Mouse (Mus musculus) lung, postnatal 14 days (tissue): ENCODE measurements around the gene Rpl35a.
"Not testable (repeated sequence)": the region's sequence is repeated elsewhere in the genome, so short reads cannot be mapped to it uniquely, and the experiment has no call there.

ENCODE experiments used
- DNase-seq: peaks from one replicate; pipeline ENCODE4 v3.0.0; 2021

Rpl35a gene

GRCm38 (mm10) chr16:33058033-33058432 lies 1.8 kb downstream of the Rpl35a start:
- no peak for DNase-seq

GRCm38 (mm10) chr16:33058656-33059055 lies 2.4 kb downstream of the Rpl35a start:
- DNase-seq, result not testable (repeated sequence)

- no peak for DNase-seq
Measured at GRCm38 (mm10) chr16:33059471-33059870, 3.2 kb downstream of the Rpl35a start.

- no peak for DNase-seq
Measured at GRCm38 (mm10) chr16:33060926-33061325, 4.7 kb downstream of the Rpl35a start.

- DNase-seq, result no peak
Measured at GRCm38 (mm10) chr16:33061400-33061799, 5.1 kb downstream of the Rpl35a start.

- peak; percentile 88 for DNase-seq
Measured at GRCm38 (mm10) chr16:33062024-33062681, 5.9 kb downstream of the Rpl35a start, which contains the start of gene Lmln. Gene Lmln (plus strand): TSS chr16:33062521.

- peak; percentile 51 for DNase-seq
Measured at GRCm38 (mm10) chr16:33062682-33063131, 6.5 kb downstream of the Rpl35a start.

- DNase-seq, result no peak
Measured at GRCm38 (mm10) chr16:33063267-33063666, 7.0 kb downstream of the Rpl35a start.

- DNase-seq, result no peak
Measured at GRCm38 (mm10) chr16:33064636-33065035, 8.4 kb downstream of the Rpl35a start.

GRCm38 (mm10) chr16:33070928-33071327 lies 14.7 kb downstream of the Rpl35a start:
- DNase-seq, result no peak

- DNase-seq, result no peak
Measured at GRCm38 (mm10) chr16:33072871-33073557, 16.8 kb downstream of the Rpl35a start.

- no peak for DNase-seq
Measured at GRCm38 (mm10) chr16:33074967-33075366, 18.7 kb downstream of the Rpl35a start.

- DNase-seq, result no peak
Measured at GRCm38 (mm10) chr16:33076078-33076477, 19.8 kb downstream of the Rpl35a start.

- DNase-seq, result no peak
Measured at GRCm38 (mm10) chr16:33077069-33077627, 20.9 kb downstream of the Rpl35a start.

- no peak for DNase-seq
Measured at GRCm38 (mm10) chr16:33080063-33080462, 23.8 kb downstream of the Rpl35a start.

GRCm38 (mm10) chr16:33082951-33083350 lies 26.7 kb downstream of the Rpl35a start:
- DNase-seq, result no peak

- DNase-seq, result no peak
Measured at GRCm38 (mm10) chr16:33083996-33084395, 27.7 kb downstream of the Rpl35a start.

GRCm38 (mm10) chr16:33085666-33086065 lies 29.4 kb downstream of the Rpl35a start:
- DNase-seq, result no peak
